Mouse (Mus musculus) limb, embryonic 10.5 days (tissue): Measurements from ENCODE around the gene Bckdhb. TPM values are rescaled to one million over a fixed set of nuclear protein-coding genes. Genes with fewer than 3 reads are reported as not detected.

Source experiments
- DNase-seq: peaks from one replicate; pipeline ENCODE4 v3.0.0-alpha.2; 2017; ENCODE audit warnings: low spot score
- H3K27ac ChIP-seq: fragments of 300-500 bp; sonication (generic); 2 replicates; pipeline ENCODE4 v1.5.1; 2016; ENCODE audit warnings: mild to moderate bottlenecking
- H3K27me3 ChIP-seq: fragments of 300-500 bp; sonication (generic); 2 replicates; pipeline ENCODE4 v1.6.1; 2016; ENCODE audit warnings: low read depth, mild to moderate bottlenecking; ENCODE audit not compliant: poor library complexity, severe bottlenecking
- H3K36me3 ChIP-seq: fragments of 300-500 bp; sonication (generic); 2 replicates; pipeline ENCODE4 v1.6.1; 2016; ENCODE audit warnings: mild to moderate bottlenecking, moderate library complexity
- H3K4me1 ChIP-seq: fragments of 300-500 bp; sonication (generic); 2 replicates; pipeline ENCODE4 v1.6.1; 2016
- H3K4me3 ChIP-seq: fragments of 300-500 bp; sonication (generic); 2 replicates; pipeline ENCODE4 v1.5.1; 2016; ENCODE audit warnings: mild to moderate bottlenecking, moderate library complexity
- H3K9me3 ChIP-seq: fragments of 300-500 bp; sonication (generic); replicated peaks from 2 replicates; pipeline ENCODE4 v1.6.1; 2016; ENCODE audit warnings: mild to moderate bottlenecking
- WGBS: fragments of 180-500 bp; shearing (Covaris S2); methylation state at CpG from one replicate; pipeline ENCODE4 v1.1.7; 2016; 5-methylcytosine and 5-hydroxymethylcytosine counted together
- polyA plus RNA-seq: library from polyadenylated mRNA; unstranded; fragments of >200 nt; fragmentation: Nextera tagmentation; extraction: Ambion mirVana; gene quantifications from 2 replicates; pipeline ENCODE4 v1.2.1, GENCODE M21; 2016

Gene Bckdhb
- polyA plus RNA-seq, 1 experiment from 2014 or later, result 68.7 TPM

DNA sequence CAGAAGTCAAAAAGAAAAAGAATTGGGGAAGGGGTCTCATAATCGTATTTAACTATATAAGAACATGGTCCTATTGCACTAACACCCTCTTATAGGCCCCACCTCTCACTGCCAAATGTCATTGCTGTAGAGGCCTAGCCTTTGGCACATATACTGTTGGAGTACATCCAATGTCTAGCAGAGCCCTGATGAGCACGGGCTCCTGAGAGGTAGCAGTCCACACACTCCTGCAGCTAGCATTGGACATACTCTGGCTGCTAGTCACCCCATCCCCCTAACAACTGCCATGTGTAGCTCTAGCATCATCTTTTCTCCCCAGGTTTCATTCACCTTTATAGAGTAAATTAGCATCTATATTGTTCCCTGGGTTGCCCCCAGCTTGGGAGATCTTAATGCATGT lies 223.2 kb downstream of the Bckdhb start:
- WGBS, result 91% methylated on average over 2 of the region's 2 CpGs
- Histone ChIP-seq H3K9me3 (no peaks in the 10 kb centered on the region), H3K4me1 (no peaks in the 10 kb centered on the region), H3K36me3 (no peaks in the 10 kb centered on the region), H3K4me3 (no peak overlapping the region), H3K27me3 (no peaks in the 10 kb centered on the region), H3K27ac (no peak overlapping the region)
- DNase-seq, result no peak

Other genes with a start within 250 kb of the Bckdhb start
- gene Elovl4, start 118.9 kb upstream of the Bckdhb start, polyA plus RNA-seq, result 16.5 and 18.4 TPM in 2 replicates
- gene Ttk, start 90.5 kb upstream of the Bckdhb start, polyA plus RNA-seq, result 53.6 and 58.1 TPM in 2 replicates